Mouse (Mus musculus): Measurements from ENCODE around the gene Gm20388.

Gene Gm20388

GRCm38 (mm10) chr8:122699005-122699492 is 2788.4 kb downstream of the Gm20388 start, which contains the start of gene Cbfa2t3:
Cbfa2t3 (minus strand) TSS chr8:122699109.
- no peak for DNase-seq (ENCODE audit: extremely low spot score, low read depth, low spot score)

GRCm38 (mm10) chr8:122700628-122701027 is 2790.0 kb downstream of the Gm20388 start:
- DNase-seq (ENCODE audit: extremely low spot score, low read depth, low spot score): no peak

- DNase-seq (ENCODE audit: extremely low spot score, low read depth, low spot score): no peak
These were observed 2791.0 kb downstream of the Gm20388 start for GRCm38 (mm10) chr8:122701441-122702185.

DNA sequence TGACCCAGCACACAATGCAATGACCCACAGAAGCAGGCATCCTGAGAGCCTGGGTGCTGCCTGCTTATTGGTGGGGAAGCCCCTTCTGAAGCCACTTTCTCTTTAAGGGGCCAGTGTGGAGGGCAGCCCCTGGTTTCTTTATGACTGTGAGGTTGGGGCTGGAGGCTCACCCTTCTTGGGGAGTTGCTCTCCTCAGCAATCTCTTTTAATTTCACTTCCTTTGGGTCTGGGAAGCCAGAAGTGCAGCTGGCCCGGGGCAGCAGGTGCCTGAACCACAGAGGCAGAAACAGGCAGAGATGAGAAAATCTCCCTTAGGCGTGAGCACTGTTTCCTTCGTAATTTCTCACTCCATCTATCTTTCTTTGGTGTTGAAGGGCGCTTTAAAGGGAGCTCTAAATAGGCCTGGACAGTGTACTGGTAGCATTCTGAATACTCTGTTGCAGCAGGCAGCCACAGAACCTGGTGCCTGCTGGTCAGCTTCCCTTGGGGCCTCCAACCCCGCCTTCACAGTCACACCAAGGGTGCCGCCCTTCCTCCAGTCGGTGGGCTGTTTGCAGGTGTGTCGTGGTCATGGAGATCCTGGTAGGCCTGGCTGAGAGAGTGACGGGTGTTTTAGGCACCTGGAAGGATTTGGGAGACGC is 2791.8 kb downstream of the Gm20388 start:
- DNase-seq (ENCODE audit: extremely low spot score, low read depth, low spot score): no peak

DNA sequence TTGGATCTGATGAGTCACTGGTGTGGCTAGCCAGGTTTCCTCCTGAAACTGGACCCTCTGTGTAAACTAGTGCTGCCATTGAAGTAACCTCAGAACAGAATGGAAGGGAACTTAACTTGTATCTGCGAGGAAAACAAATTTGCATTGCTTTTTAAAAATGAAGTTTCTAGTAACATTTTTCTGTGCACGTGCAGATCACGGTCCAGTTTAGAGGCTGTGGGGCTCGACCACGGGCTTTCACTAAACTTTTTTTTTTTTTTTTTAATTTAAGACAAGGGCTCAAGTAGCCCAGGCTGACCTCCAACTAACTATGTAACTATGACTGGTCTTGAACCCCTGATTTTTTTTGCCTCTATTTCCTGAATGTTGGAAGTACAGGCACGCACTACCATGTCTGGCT is 2792.3 kb downstream of the Gm20388 start:
- DNase-seq (ENCODE audit: extremely low spot score, low read depth, low spot score): no peak

DNA sequence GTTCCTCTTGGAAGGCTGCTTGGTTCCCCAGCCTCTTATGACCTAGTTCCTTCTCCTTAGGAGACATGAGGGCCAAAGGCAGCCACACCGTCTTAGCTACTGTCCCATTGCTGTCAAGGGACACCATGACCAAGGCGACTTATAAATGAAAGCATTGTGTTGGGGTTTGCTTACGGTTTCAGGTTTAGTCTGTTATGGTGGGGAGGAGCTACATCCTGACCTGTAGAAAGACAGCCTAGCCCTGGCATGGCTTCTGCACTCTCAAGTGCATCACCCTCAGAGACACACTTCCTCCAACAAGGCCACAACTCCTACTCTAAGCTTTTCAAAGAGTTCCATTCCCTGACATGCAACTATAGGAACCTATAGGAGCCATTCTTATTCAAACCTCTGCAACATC is 2794.0 kb downstream of the Gm20388 start:
- no peak for DNase-seq (ENCODE audit: extremely low spot score, low read depth, low spot score)

- no peak for DNase-seq (ENCODE audit: extremely low spot score, low read depth, low spot score)
These were observed 2795.4 kb downstream of the Gm20388 start for GRCm38 (mm10) chr8:122705901-122706561.

DNA sequence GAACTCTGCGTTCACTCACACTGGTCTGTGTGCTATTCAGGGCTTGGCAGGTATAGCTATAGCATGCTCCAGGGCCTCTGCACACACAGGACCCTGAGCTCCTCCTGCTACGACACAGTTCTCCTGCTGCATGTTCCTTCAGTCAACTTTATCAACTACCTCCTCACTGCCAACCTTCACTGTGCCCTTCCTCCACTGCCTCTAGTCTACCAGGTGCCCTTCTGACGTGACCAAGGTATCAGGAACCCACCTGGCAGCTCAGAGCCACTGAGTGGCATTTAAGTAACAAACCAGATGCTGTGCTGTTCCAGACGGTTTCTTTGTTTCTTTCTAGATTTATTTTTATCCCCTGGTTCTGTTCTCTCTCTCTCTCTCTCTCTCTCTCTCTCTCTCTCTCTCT is 2796.5 kb downstream of the Gm20388 start:
- no peak for DNase-seq (ENCODE audit: extremely low spot score, low read depth, low spot score)

DNA sequence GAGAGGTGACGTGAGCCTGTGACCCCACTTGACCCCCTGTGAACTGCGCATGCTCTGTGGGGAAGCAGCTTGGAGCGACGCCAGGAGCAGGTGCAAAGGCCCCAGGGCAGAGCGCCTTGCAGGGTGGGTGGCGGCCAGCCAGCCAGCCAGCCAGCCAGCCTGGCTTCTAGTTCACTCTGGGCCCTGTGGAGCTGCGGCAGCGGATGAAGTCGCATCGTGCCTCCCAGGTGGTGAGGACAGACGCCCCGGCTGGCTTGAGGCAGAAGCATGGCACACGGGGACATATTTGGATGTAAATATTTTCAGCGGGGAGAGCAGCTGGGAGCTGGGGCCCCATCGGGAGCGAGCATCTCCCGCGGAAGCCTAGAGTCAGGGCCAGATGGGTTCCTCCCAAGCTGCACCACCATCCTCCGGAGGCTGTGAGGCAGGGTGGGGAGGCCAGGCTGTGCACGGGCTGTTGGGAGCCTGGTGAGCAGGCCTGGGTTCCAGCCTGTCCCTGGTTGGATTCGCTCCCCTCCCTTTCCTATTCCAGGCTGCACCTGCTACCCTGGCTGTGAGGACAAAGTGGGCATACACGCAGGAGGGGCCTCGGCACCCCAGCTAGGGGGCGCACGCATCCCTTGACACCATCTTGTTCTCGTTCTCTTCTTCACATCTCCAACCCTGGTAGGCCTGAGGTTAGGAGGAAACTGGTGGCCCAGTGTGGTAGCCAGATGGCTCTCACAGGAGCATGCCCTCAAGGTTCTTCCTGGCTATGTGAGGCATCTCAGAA is 2798.9 kb downstream of the Gm20388 start:
- no peak for DNase-seq (ENCODE audit: extremely low spot score, low read depth, low spot score)

GRCm38 (mm10) chr8:122711480-122711879 is 2800.8 kb downstream of the Gm20388 start:
- no peak for DNase-seq (ENCODE audit: extremely low spot score, low read depth, low spot score)

DNA sequence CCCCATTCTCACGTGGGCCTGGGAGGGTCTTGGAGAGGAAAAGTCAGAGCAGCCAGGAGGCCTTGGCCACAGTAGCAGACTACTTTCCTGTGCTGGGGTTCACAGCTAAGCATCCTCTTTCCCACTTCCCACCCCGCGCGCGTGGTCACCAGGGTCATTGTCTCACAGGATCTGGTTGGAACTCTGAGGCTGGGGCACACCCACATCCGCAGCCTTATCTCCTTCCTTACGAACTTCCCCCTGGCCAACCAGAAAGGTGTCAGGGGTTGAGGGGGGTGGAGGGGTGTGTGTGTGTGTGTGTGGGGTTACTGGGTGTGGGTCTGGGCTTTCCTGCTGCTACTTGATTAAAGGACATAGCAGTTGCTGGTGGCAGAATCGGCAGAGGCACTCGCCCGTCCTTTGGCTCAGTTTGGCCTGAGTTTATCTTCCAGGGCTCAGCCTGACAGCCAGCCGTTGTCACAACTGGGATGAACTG is 2801.3 kb downstream of the Gm20388 start:
- DNase-seq (ENCODE audit: extremely low spot score, low read depth, low spot score): no peak

DNA sequence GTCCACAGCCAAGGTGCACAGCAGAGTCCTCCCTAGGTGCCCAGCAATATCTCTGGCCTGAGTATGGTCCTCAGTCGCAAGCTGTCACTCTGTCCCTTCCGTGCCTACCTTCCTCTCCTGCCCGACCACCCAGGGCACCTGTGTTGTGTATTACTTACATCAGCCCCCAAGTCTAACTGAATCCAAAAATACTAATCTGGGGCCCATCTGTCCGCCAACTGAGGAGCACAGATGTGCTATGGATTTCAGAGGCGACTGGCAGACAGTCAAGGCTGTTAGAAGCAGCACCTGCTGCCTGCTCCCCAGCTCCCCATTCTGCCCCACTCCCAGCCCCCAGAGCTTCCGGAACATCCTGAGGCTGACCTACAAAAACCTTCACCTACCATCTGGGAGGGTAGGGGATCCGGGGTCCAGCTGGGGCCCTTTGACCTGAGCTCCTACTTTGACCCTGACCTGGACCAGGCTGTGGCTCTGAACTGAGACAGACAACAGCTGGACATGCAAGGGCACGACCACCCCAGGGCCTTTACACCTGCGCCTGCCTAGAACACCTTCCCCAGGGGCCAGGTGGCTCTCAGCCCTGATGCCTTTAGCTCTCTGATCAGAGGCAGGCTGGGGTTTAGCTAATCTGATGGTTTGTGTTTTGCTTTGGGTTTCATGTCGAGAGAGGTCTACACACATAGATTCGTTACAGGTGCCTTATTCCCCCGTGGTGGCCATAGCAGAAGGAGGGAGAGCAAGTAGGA is 2801.9 kb downstream of the Gm20388 start:
- DNase-seq (ENCODE audit: extremely low spot score, low read depth, low spot score): no peak

DNA sequence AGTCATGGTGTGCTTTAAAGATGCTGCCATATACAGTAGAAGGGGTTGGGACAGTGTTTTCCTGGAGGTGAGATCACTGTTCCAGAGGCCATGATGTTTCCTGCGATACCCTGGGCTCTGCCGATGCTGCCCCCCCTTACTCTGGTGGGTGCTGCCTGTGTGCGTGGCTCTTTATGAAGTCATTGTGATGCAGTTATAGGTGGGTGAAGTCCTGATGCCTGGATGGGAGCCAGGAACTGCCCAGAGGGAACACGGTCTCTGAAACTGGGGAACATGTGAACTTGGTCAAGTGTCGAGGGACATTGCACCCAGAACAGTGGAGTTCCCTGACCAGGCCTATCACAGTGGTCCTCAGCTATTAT is 2802.5 kb downstream of the Gm20388 start:
- no peak for DNase-seq (ENCODE audit: extremely low spot score, low read depth, low spot score)

GRCm38 (mm10) chr8:122716566-122716965 is 2805.9 kb downstream of the Gm20388 start:
- DNase-seq (ENCODE audit: extremely low spot score, low read depth, low spot score): no peak

GRCm38 (mm10) chr8:122717869-122718509 is 2807.3 kb downstream of the Gm20388 start:
- no peak for DNase-seq (ENCODE audit: extremely low spot score, low read depth, low spot score)

DNA sequence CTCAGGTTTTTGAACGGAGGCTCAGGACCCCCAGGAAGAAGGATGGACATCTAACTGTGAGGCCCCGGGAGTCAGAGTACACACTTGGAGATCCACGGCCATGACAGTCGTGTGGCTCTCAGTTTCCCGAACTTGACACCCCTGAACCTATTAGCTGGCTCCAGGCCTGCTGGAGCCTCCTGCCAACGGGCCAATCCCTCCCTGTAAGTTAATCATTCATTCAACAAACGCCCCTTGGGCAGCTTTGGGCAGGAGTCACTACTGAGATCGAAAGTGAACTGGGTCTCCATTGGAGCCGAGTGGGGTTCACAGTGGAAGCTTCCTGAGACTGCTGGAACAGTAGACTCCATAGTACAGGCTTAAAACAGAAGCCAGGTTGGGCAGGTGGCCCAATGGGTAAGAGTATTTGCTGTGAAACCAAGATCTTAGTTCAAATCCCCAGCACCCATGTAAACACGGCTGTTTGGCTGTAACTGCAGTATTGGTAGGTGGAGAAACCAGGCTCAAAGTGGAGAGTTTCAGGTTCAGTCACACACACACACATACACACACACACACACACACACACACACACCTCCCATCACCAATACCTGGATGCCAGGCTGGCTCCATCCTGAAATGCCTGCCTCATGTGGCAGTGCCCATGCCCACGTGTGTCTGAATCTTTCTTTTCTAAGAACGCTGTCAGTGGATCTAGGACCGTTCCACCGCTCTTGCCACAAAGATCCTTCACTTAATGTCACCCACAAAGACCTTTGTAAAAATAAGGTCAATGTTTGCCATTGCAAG is 2808.3 kb downstream of the Gm20388 start:
- no peak for DNase-seq (ENCODE audit: extremely low spot score, low read depth, low spot score)

- no peak for DNase-seq (ENCODE audit: extremely low spot score, low read depth, low spot score)
These were observed 2808.9 kb downstream of the Gm20388 start for GRCm38 (mm10) chr8:122719500-122720065.

DNA sequence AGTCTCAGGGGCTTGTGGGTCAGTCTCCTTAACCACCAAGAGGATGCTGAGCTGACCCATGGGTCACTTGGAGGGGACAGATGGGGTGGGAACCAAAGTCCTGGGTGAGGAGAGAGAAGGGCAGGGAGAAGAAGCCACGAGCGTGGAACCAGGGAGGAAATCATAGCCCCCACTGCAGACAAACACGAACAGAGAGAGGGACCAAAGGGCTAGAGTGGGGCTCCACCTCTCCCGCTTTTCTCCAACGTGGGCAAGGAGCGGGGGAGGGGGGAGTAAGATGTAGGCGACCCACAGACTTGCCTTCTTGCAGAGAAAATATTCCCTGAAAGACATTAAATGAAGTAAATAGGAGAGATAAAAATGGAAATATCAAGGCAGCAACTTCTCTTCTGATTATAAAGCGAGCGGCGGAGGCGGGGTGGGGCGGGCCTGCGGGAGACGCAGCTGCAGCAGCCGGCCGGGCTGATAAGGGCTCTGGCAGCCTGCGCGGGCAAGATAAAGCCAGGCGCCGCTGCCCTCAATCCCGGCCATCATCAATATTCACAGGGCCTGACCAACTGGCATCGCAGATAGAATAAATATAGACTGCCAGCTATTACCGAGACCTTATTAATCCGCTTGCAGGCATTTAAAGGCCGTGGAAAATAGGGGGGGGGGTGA is 2809.6 kb downstream of the Gm20388 start:
- DNase-seq (ENCODE audit: extremely low spot score, low read depth, low spot score): no peak
